Mouse (Mus musculus) G1E (cell line): Measurements from ENCODE around the gene Scarb1. TPM values are rescaled to one million over a fixed set of nuclear protein-coding genes. Genes with fewer than 3 reads are reported as not detected.
"Not testable (repeated sequence)": the region's sequence is repeated elsewhere in the genome, so short reads cannot be mapped to it uniquely, and the experiment has no call there.

ENCODE experiments used
- ATAC-seq: 2 replicates; pipeline ENCODE4 v1.8.0; 2016; ENCODE audit warnings: mild to moderate bottlenecking; ENCODE audit not compliant: insufficient number of reproducible peaks, poor library complexity, low FRiP score, severe bottlenecking; ENCODE audit errors: extremely low read depth
- DNase-seq: peaks from one replicate; pipeline ENCODE4 v3.0.0; 2012; ENCODE audit warnings: low spot score
- H3K27me3 ChIP-seq: 2 replicates; pipeline ENCODE4 v1.6.1; 2012; ENCODE audit warnings: mild to moderate bottlenecking, low read length, inconsistent platforms; ENCODE audit not compliant: insufficient read depth
- H3K36me3 ChIP-seq: replicated peaks from 2 replicates; pipeline ENCODE3; 2012; ENCODE audit warnings: mild to moderate bottlenecking, inconsistent platforms
- H3K4me1 ChIP-seq: 2 replicates; pipeline ENCODE4 v1.6.1; 2012; ENCODE audit warnings: low read depth, low read length, inconsistent platforms, mixed read lengths; ENCODE audit not compliant: insufficient read depth
- H3K4me3 ChIP-seq: 2 replicates; pipeline ENCODE4 v1.5.1; 2012; ENCODE audit warnings: low read depth, mild to moderate bottlenecking, inconsistent platforms, low read length, moderate library complexity, mixed read lengths
- H3K9me3 ChIP-seq: replicated peaks from 2 replicates; pipeline ENCODE4 v1.6.1; 2012; ENCODE audit warnings: inconsistent platforms
- CTCF ChIP-seq: IDR thresholded peaks from 2 replicates; pipeline ENCODE4 v1.5.1; 2012; ENCODE audit warnings: low read depth, low read length, inconsistent platforms, mixed read lengths
- GATA1 ChIP-seq: IDR thresholded peaks from 2 replicates; pipeline ENCODE4 v1.6.1; 2012; ENCODE audit warnings: borderline replicate concordance, low read length, inconsistent platforms, mixed read lengths
- GATA2 ChIP-seq: IDR thresholded peaks from 2 replicates; pipeline ENCODE4 v1.6.1; 2012; ENCODE audit warnings: low read depth, low read length, inconsistent platforms, borderline replicate concordance
- POLR2AphosphoS5 ChIP-seq: IDR thresholded peaks from 2 replicates; pipeline ENCODE4 v1.6.1; 2012; ENCODE audit warnings: low read depth, low read length, inconsistent platforms; ENCODE audit not compliant: insufficient replicate concordance
- TAL1 ChIP-seq: conservative IDR thresholded peaks from 2 replicates; pipeline ENCODE4 v1.6.1; 2012; ENCODE audit warnings: low read depth, low read length, inconsistent platforms, mixed read lengths
- polyA plus RNA-seq: library from polyadenylated mRNA; stranded (reverse); fragments of >175 nt; gene quantifications from 2 replicates; pipeline ENCODE4 v1.2.3, GENCODE M21; 2012
- total RNA-seq, 2 experiments: library from RNA; stranded (forward) in 1 of 2; stranded (reverse) in 1 of 2; fragments of 200-1000 nt in 1 of 2; fragments of >200 nt in 1 of 2; fragmentation: Nextera tagmentation in 1 of 2; gene quantifications; 2 replicates each; pipeline ENCODE4 v1.2.3; 2014 to 2017

Scarb1 gene
- 68.3 and 87.9 TPM in 2 replicates for total RNA-seq (2014; fragmentation: Nextera tagmentation)
- 38.0 and 42.9 TPM in 2 replicates for total RNA-seq (2017)
- 37.4 and 43.7 TPM in 2 replicates for polyA plus RNA-seq

- peak; percentile 62 for ATAC-seq
- peaks cover 25% of the 10 kb centered on the region for H3K36me3 ChIP-seq
- H3K9me3 ChIP-seq = no peaks in the 10 kb centered on the region
- H3K4me1 ChIP-seq = peaks cover 57% of the 10 kb centered on the region
- H3K4me3 ChIP-seq = peak within 1 kb of the TSS; percentile 96
- TF ChIP-seq GATA2 (no peak), GATA1 (no peak), POLR2AphosphoS5 (no peak), CTCF (no peak), TAL1 (no peak)
- peak; percentile 82 for DNase-seq
- peaks cover 5% of the 10 kb centered on the region; the same call in 1 of the 2 replicates for H3K27me3 ChIP-seq
Measured at GRCm38 (mm10) chr5:125340547-125341262, at the start of gene Scarb1. Gene Scarb1, minus strand, starts transcription at chr5:125341094.

- Histone ChIP-seq H3K36me3 (peaks cover 26% of the 10 kb centered on the region), H3K27me3 (no peaks in the 10 kb centered on the region), H3K9me3 (no peaks in the 10 kb centered on the region), H3K4me3 (peak within 1 kb of the TSS; percentile 98), H3K4me1 (peaks cover 48% of the 10 kb centered on the region)
- ATAC-seq (0 out of 2 replicates have a peak, but pooled peaks have one; percentile 17), DNase-seq (peak; percentile 89)
- TF ChIP-seq POLR2AphosphoS5 (peak; percentile 98; the same call in 1 of the 2 replicates), GATA1 (no peak), CTCF (no peak), GATA2 (no peak)
Measured at GRCm38 (mm10) chr5:125389579-125390441, 48.9 kb upstream of the Scarb1 start, which contains the start of gene Ubc. Gene Ubc, minus strand, starts transcription at chr5:125390202.

- DNase-seq = peak; percentile 74
- peaks cover 48% of the 10 kb centered on the region for H3K4me1 ChIP-seq
Measured at GRCm38 (mm10) chr5:125389131-125389578, 48.3 kb upstream of the Scarb1 start, which contains the start of gene Gm10382. Gene Gm10382, plus strand, starts transcription at chr5:125389322.

GRCm38 (mm10) chr5:125388358-125389092 lies 47.6 kb upstream of the Scarb1 start:
- Histone ChIP-seq H3K4me1 (peaks cover 42% of the 10 kb centered on the region), H3K36me3 (peaks cover 38% of the 10 kb centered on the region), H3K9me3 (no peaks in the 10 kb centered on the region), H3K27me3 (no peaks in the 10 kb centered on the region), H3K4me3 (peak overlapping the region; percentile 98)
- no peak for DNase-seq
- TF ChIP-seq TAL1 (no peak), CTCF (no peak), POLR2AphosphoS5 (no peak), GATA2 (no peak), GATA1 (no peak)
- ATAC-seq = no peak

More at GRCm38 (mm10) chr5:125389131-125389578, 48.3 kb upstream of the Scarb1 start, which contains the start of gene Gm10382:
- Histone ChIP-seq H3K27me3 (no peaks in the 10 kb centered on the region), H3K9me3 (no peaks in the 10 kb centered on the region), H3K36me3 (peaks cover 32% of the 10 kb centered on the region), H3K4me3 (peak within 1 kb of the TSS; percentile 98)
- TF ChIP-seq TAL1 (no peak), GATA2 (no peak), CTCF (no peak), GATA1 (no peak), POLR2AphosphoS5 (no peak; the same call in 1 of the 2 replicates)
- peak; percentile 37; the same call in 1 of the 2 replicates for ATAC-seq

- ATAC-seq, DNase-seq, H3K9me3 ChIP-seq, H3K27me3 ChIP-seq, H3K4me3 ChIP-seq: not testable (repeated sequence)
- peaks cover 49% of the 10 kb centered on the region for H3K36me3 ChIP-seq
- peaks cover 35% of the 10 kb centered on the region for H3K4me1 ChIP-seq
Measured at GRCm38 (mm10) chr5:125387295-125387694, 46.4 kb upstream of the Scarb1 start.
